Mouse (Mus musculus) ES-E14 (cell line): ENCODE measurements around the gene Cyb5d1. TPM values are rescaled to one million over a fixed set of nuclear protein-coding genes. Genes with fewer than 3 reads are reported as not detected.
A peak's percentile ranks its signal among the peaks of the same experiment; 100 is the strongest.

ENCODE experiments used
- DNase-seq: peaks from one replicate; pipeline ENCODE4 v3.0.0-alpha.2; 2013; ENCODE audit warnings: low read depth, low spot score
- H3K27ac ChIP-seq: 2 replicates; pipeline ENCODE4 v1.5.1; 2012; ENCODE audit warnings: low read depth, mild to moderate bottlenecking, low read length, moderate library complexity, mixed read lengths; ENCODE audit not compliant: poor library complexity, insufficient read depth, severe bottlenecking
- H3K36me3 ChIP-seq: 2 replicates; pipeline ENCODE4 v1.6.1; 2012; ENCODE audit warnings: mild to moderate bottlenecking, low read length, moderate library complexity, mixed read lengths; ENCODE audit not compliant: control insufficient read depth, poor library complexity, insufficient read depth, severe bottlenecking
- H3K4me1 ChIP-seq, 2 experiments: fragments of 150-350 bp in 1 of 2; sonication (generic) in 1 of 2; 2 replicates each; pipeline ENCODE4 v1.6.1; 2012; ENCODE audit warnings: low read length in 2 of 2, mild to moderate bottlenecking in 1 of 2, mixed read lengths in 1 of 2; ENCODE audit not compliant: control insufficient read depth in 2 of 2, insufficient read depth in 2 of 2, poor library complexity in 1 of 2
- H3K4me3 ChIP-seq, 2 experiments: fragments of 150-350 bp in 1 of 2; sonication (generic) in 1 of 2; 2 replicates each; pipeline ENCODE4 v1.5.1; 2012; ENCODE audit warnings: low read length in 2 of 2, low read depth in 1 of 2, mild to moderate bottlenecking in 1 of 2, mixed read lengths in 1 of 2; ENCODE audit not compliant: insufficient read depth in 1 of 2, poor library complexity in 1 of 2, severe bottlenecking in 1 of 2
- H3K9ac ChIP-seq: 2 replicates; pipeline ENCODE4 v1.6.1; 2012; ENCODE audit warnings: low read depth, mild to moderate bottlenecking, low read length, mixed read lengths; ENCODE audit not compliant: poor library complexity, insufficient read depth, severe bottlenecking
- H3K9me3 ChIP-seq: fragments of 150-350 bp; sonication (generic); 2 replicates; pipeline ENCODE4 v1.6.1; 2012; ENCODE audit warnings: low read depth, mild to moderate bottlenecking, low read length; ENCODE audit not compliant: control insufficient read depth, insufficient read depth
- CHD2 ChIP-seq: IDR thresholded peaks from 2 replicates; pipeline ENCODE4 v1.6.1; 2014; ENCODE audit warnings: mild to moderate bottlenecking, low read depth, low read length, inconsistent platforms
- HCFC1 ChIP-seq: IDR thresholded peaks from 2 replicates; pipeline ENCODE4 v1.6.1; 2012; ENCODE audit warnings: low read length, inconsistent platforms, borderline replicate concordance; ENCODE audit not compliant: insufficient read depth
- MAFK ChIP-seq: IDR thresholded peaks from 2 replicates; pipeline ENCODE4 v1.6.1; 2014; ENCODE audit warnings: mild to moderate bottlenecking, low read depth, low read length, inconsistent platforms; ENCODE audit not compliant: insufficient read depth
- ZC3H11A ChIP-seq: IDR thresholded peaks from 2 replicates; pipeline ENCODE4 v1.6.1; 2012; ENCODE audit warnings: low read depth, mild to moderate bottlenecking, inconsistent platforms, low read length, borderline replicate concordance
- ZNF384 ChIP-seq: IDR thresholded peaks from 2 replicates; pipeline ENCODE4 v1.6.1; 2012; ENCODE audit warnings: low read depth, low read length, inconsistent platforms
- in situ Hi-C, 2 experiments: fragments of 600-800 bp; cut with MboI; formaldehyde crosslinking; loops; one replicate each; pipeline ENCODE4 v1.15.1; 2025; ENCODE audit warnings: low sequenced_read_pairs in 2 of 2, inconsistent platforms in 1 of 2; ENCODE audit not compliant: unreplicated experiment in 2 of 2
- total RNA-seq: library from RNA; depleted of rRNA; stranded (reverse); fragments of 300-350 nt; gene quantifications from 2 replicates; pipeline ENCODE4 v1.2.3, GENCODE M21; 2012

Cyb5d1 gene
- total RNA-seq, 1 experiment: 29.0 TPM

- Histone ChIP-seq H3K4me1 (peaks cover 2 to 11% of the 10 kb centered on the region in 2 experiments; a peak in 2 of 4 replicates), H3K27ac (no peak overlapping the region), H3K9ac (no peak overlapping the region), H3K36me3 (no peaks in the 10 kb centered on the region), H3K9me3 (no peaks in the 10 kb centered on the region), H3K4me3 (no peak overlapping the region)
- TF ChIP-seq CHD2 (no peak), ZNF384 (no peak), HCFC1 (no peak)
- no peak for DNase-seq
- in situ Hi-C loops: no loop called here
Measured at GRCm38 (mm10) chr11:69426246-69426645, 30.8 kb upstream of the Cyb5d1 start.

GRCm38 (mm10) chr11:69423885-69424284, 28.5 kb upstream of the Cyb5d1 start:
- no peak for DNase-seq
- TF ChIP-seq ZC3H11A (no peak), CHD2 (no peak), HCFC1 (no peak), ZNF384 (no peak), MAFK (no peak)
- Histone ChIP-seq H3K27ac (no peak overlapping the region), H3K36me3 (no peaks in the 10 kb centered on the region), H3K4me1 (peaks cover 8 to 17% of the 10 kb centered on the region in 2 experiments; a peak in 3 of 4 replicates), H3K4me3 (no peak overlapping the region), H3K9ac (no peak overlapping the region), H3K9me3 (no peaks in the 10 kb centered on the region)
- in situ Hi-C loops: no loop called here

GRCm38 (mm10) chr11:69422842-69423241, 27.4 kb upstream of the Cyb5d1 start:
- H3K9ac ChIP-seq: no peak overlapping the region
- H3K27ac ChIP-seq: no peak overlapping the region
- H3K4me1 ChIP-seq: peaks cover 8 to 15% of the 10 kb centered on the region in 2 experiments; a peak in 3 of 4 replicates
- in situ Hi-C loops: no loop called here
- no peaks in the 10 kb centered on the region for H3K36me3 ChIP-seq
- TF ChIP-seq ZNF384 (no peak), CHD2 (no peak), ZC3H11A (no peak)
- H3K4me3 ChIP-seq: no peak overlapping the region
- H3K9me3 ChIP-seq: no peaks in the 10 kb centered on the region
- no peak for DNase-seq

GRCm38 (mm10) chr11:69421131-69421977, 25.9 kb upstream of the Cyb5d1 start:
- Histone ChIP-seq H3K36me3 (no peaks in the 10 kb centered on the region), H3K27ac (no peak overlapping the region), H3K9me3 (no peaks in the 10 kb centered on the region), H3K9ac (0 out of 2 replicates have a peak overlapping the region, but pooled peaks have one; percentile 2), H3K4me1 (peaks cover 6 to 15% of the 10 kb centered on the region in 2 experiments), H3K4me3 (no peak overlapping the region)
- TF ChIP-seq ZC3H11A (no peak), ZNF384 (no peak), HCFC1 (no peak), MAFK (no peak), CHD2 (no peak)
- no peak for DNase-seq
- in situ Hi-C loops: no loop called here
